Mouse (Mus musculus): ENCODE measurements at regions not wholly inside any gene's neighbourhood (a gene's known extent, or its start where the extent isn't known, plus 50 kb on each side); places are given as distances from the start of the nearest gene placed in this dataset.

DNA sequence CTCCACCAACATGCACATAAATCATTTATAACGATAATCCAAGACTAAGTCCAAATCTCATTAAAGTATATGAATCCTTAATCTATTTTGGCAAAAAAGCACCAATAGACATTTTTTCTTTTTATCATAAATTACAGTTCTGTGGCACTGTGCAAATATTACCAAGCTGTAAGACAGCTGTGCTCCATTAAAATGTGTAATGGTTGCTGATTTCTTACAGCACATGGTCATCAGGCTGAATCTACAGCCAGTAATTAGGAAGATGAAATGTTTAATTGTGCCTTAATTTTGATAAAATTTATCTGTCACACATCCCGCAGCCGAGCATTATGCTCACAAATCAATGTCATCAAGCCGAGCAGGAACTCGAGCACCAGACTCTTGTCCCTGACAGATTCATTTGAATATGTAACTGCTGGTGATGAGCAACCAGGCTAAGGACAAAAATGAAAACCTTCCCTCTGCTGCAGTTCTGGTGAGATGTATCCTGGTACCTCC is 722.0 kb downstream of the Cypt12 start:
- H3K36me3 ChIP-seq (ENCODE audit: control insufficient read depth, insufficient read depth, low read length): no peaks in the 10 kb centered on the region
- WGBS: 55% methylated on average over 5 of the region's 5 CpGs

GRCm38 (mm10) chr3:18671681-18672080 is 723.5 kb downstream of the Cypt12 start:
- Histone ChIP-seq H3K4me3 (replicated peaks; ENCODE audit: low read length) (no peak overlapping the region), H3K4me2 (ENCODE audit: low read depth, low read length) (no peak overlapping the region), H3K9ac (ENCODE audit: low read length) (no peak overlapping the region), H3K9me3 (replicated peaks; ENCODE audit: control insufficient read depth, low read length) (no peaks in the 10 kb centered on the region), H3K27me3 (ENCODE audit: control insufficient read depth, insufficient read depth, low read length) (no peaks in the 10 kb centered on the region), H3K4me1 (ENCODE audit: control insufficient read depth, insufficient read depth, low read length) (no peaks in the 10 kb centered on the region), H3K27ac (ENCODE audit: low read length) (no peak overlapping the region), H3K36me3 (ENCODE audit: control insufficient read depth, insufficient read depth, low read length) (no peaks in the 10 kb centered on the region)
- WGBS: 72% methylated on average over 1 of the region's 1 CpGs
- no peak for ATAC-seq (ENCODE audit: insufficient read depth, low FRiP score)

More for the DNA sequence above, 722.0 kb downstream of the Cypt12 start:
- no peak overlapping the region for H3K4me3 ChIP-seq (replicated peaks; ENCODE audit: low read length)
- H3K27ac ChIP-seq (ENCODE audit: low read length): no peak overlapping the region
- no peaks in the 10 kb centered on the region for H3K27me3 ChIP-seq (ENCODE audit: control insufficient read depth, insufficient read depth, low read length)
- ATAC-seq (ENCODE audit: insufficient read depth, low FRiP score): no peak
- no peak overlapping the region for H3K9ac ChIP-seq (ENCODE audit: low read length)
- no peaks in the 10 kb centered on the region for H3K4me1 ChIP-seq (ENCODE audit: control insufficient read depth, insufficient read depth, low read length)
- no peak overlapping the region for H3K4me2 ChIP-seq (ENCODE audit: low read depth, low read length)
- H3K9me3 ChIP-seq (replicated peaks; ENCODE audit: control insufficient read depth, low read length): no peaks in the 10 kb centered on the region

GRCm38 (mm10) chr3:18683346-18684101 is 735.3 kb downstream of the Cypt12 start:
- 85% methylated on average over 6 of the region's 6 CpGs for WGBS
- Histone ChIP-seq H3K4me1 (ENCODE audit: control insufficient read depth, insufficient read depth, low read length) (no peaks in the 10 kb centered on the region), H3K9ac (ENCODE audit: low read length) (no peak overlapping the region), H3K27me3 (ENCODE audit: control insufficient read depth, insufficient read depth, low read length) (no peaks in the 10 kb centered on the region), H3K4me3 (replicated peaks; ENCODE audit: low read length) (no peak overlapping the region), H3K9me3 (replicated peaks; ENCODE audit: control insufficient read depth, low read length) (no peaks in the 10 kb centered on the region), H3K4me2 (ENCODE audit: low read depth, low read length) (no peak overlapping the region), H3K27ac (ENCODE audit: low read length) (no peak overlapping the region), H3K36me3 (ENCODE audit: control insufficient read depth, insufficient read depth, low read length) (no peaks in the 10 kb centered on the region)
- ATAC-seq (ENCODE audit: insufficient read depth, low FRiP score): no peak

DNA sequence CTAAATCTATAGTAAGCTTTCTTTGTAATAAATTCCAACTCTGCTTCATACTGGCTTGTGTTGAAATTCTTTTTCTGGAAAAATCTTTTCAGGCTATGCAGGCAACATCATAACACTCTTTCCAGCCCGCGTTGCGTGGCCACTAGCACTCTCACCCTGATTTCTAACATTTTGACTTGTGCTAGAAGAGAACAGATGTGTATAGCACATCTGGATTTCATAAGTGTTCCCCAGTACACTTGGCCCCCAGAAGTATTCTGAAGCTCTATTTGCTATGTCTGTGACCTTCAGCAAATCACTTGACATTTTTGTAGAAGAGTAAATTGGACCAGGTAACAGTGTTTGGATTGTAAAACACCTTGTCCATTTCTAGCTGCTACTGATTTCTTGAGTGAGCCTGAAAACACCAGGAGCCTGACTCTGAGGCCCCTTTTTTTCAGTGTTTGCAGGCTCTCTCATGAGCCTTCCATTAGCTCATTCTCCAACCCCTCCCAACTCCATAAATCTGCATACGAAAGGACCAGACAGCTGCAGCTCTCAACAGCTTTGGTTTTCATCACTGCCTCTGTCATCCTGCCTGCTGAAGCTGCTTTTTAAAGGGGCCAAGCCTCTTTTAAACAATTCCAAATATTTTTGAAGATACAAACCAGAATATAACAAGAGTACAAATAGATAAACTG is 747.0 kb downstream of the Cypt12 start:
- 36% methylated on average over 4 of the region's 4 CpGs for WGBS
- Histone ChIP-seq H3K27ac (ENCODE audit: low read length) (no peak overlapping the region), H3K4me3 (replicated peaks; ENCODE audit: low read length) (no peak overlapping the region), H3K27me3 (ENCODE audit: control insufficient read depth, insufficient read depth, low read length) (no peaks in the 10 kb centered on the region), H3K9ac (ENCODE audit: low read length) (no peak overlapping the region), H3K9me3 (replicated peaks; ENCODE audit: control insufficient read depth, low read length) (no peaks in the 10 kb centered on the region), H3K4me2 (ENCODE audit: low read depth, low read length) (no peak overlapping the region), H3K4me1 (ENCODE audit: control insufficient read depth, insufficient read depth, low read length) (no peaks in the 10 kb centered on the region), H3K36me3 (ENCODE audit: control insufficient read depth, insufficient read depth, low read length) (no peaks in the 10 kb centered on the region)
- ATAC-seq (ENCODE audit: insufficient read depth, low FRiP score): no peak

- Histone ChIP-seq H3K27ac (ENCODE audit: low read length) (no peak overlapping the region), H3K9me3 (replicated peaks; ENCODE audit: control insufficient read depth, low read length) (no peaks in the 10 kb centered on the region), H3K36me3 (ENCODE audit: control insufficient read depth, insufficient read depth, low read length) (no peaks in the 10 kb centered on the region), H3K4me2 (ENCODE audit: low read depth, low read length) (no peak overlapping the region), H3K27me3 (ENCODE audit: control insufficient read depth, insufficient read depth, low read length) (no peaks in the 10 kb centered on the region), H3K4me3 (replicated peaks; ENCODE audit: low read length) (no peak overlapping the region), H3K4me1 (ENCODE audit: control insufficient read depth, insufficient read depth, low read length) (no peaks in the 10 kb centered on the region), H3K9ac (ENCODE audit: low read length) (no peak overlapping the region)
- ATAC-seq (ENCODE audit: insufficient read depth, low FRiP score): no peak
- WGBS: 90% methylated on average over 2 of the region's 2 CpGs
Observed at GRCm38 (mm10) chr3:18696981-18697660, 748.9 kb downstream of the Cypt12 start.

DNA sequence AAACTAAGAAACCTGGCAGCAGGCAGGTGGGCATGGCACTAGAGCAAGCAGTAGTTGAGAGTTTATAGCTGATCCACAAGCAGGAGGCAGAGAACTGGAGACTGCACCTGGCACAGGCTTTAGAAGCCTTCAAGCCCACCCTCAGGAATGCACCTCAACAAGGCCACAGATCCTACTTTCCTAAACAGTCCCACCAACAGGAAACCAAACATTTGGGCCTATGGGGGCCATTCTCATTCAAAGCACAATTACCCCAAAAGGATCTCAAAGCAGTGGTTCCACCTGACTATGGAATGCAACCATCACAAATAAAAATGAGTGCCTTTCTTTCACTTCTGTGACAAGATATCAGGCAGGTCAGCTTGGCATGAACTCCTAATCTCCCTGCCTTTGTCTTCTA is 749.9 kb downstream of the Cypt12 start:
- no peak overlapping the region for H3K4me2 ChIP-seq (ENCODE audit: low read depth, low read length)
- H3K27ac ChIP-seq (ENCODE audit: low read length): no peak overlapping the region
- no peak overlapping the region for H3K4me3 ChIP-seq (replicated peaks; ENCODE audit: low read length)
- no peak overlapping the region for H3K9ac ChIP-seq (ENCODE audit: low read length)
- H3K4me1 ChIP-seq (ENCODE audit: control insufficient read depth, insufficient read depth, low read length): no peaks in the 10 kb centered on the region
- no peak for ATAC-seq (ENCODE audit: insufficient read depth, low FRiP score)
- no peaks in the 10 kb centered on the region for H3K36me3 ChIP-seq (ENCODE audit: control insufficient read depth, insufficient read depth, low read length)
- no peaks in the 10 kb centered on the region for H3K9me3 ChIP-seq (replicated peaks; ENCODE audit: control insufficient read depth, low read length)
- H3K27me3 ChIP-seq (ENCODE audit: control insufficient read depth, insufficient read depth, low read length): no peaks in the 10 kb centered on the region

- Histone ChIP-seq H3K27me3 (ENCODE audit: control insufficient read depth, insufficient read depth, low read length) (no peaks in the 10 kb centered on the region), H3K4me3 (replicated peaks; ENCODE audit: low read length) (no peak overlapping the region), H3K27ac (ENCODE audit: low read length) (no peak overlapping the region), H3K4me1 (ENCODE audit: control insufficient read depth, insufficient read depth, low read length) (no peaks in the 10 kb centered on the region), H3K36me3 (ENCODE audit: control insufficient read depth, insufficient read depth, low read length) (no peaks in the 10 kb centered on the region), H3K9ac (ENCODE audit: low read length) (no peak overlapping the region), H3K9me3 (replicated peaks; ENCODE audit: control insufficient read depth, low read length) (no peaks in the 10 kb centered on the region), H3K4me2 (ENCODE audit: low read depth, low read length) (no peak overlapping the region)
- 78% methylated on average over 6 of the region's 6 CpGs for WGBS
- no peak for ATAC-seq (ENCODE audit: insufficient read depth, low FRiP score)
Observed at GRCm38 (mm10) chr3:18705165-18705564, 757.0 kb downstream of the Cypt12 start.

DNA sequence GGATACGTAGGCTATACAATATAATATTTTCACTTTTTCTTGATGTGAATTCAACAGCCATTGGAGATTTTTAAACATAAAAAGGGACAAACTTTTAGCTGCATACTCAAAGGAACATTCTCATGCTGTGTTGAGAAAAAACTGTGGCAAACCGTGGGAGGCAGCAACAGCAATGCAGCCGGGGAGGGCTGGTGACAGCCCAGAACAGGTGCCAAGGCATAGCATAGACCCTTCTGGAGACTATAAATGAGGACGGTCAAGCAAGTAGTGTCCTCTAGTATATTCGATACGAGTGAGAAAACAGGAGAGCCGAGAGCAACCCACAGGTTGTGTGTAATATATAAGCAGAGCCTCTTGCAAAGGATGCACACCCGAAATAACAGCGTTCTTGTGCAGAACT is 757.5 kb downstream of the Cypt12 start:
- Histone ChIP-seq H3K4me1 (ENCODE audit: control insufficient read depth, insufficient read depth, low read length) (no peaks in the 10 kb centered on the region), H3K27ac (ENCODE audit: low read length) (no peak overlapping the region), H3K27me3 (ENCODE audit: control insufficient read depth, insufficient read depth, low read length) (no peaks in the 10 kb centered on the region), H3K9me3 (replicated peaks; ENCODE audit: control insufficient read depth, low read length) (no peaks in the 10 kb centered on the region), H3K9ac (ENCODE audit: low read length) (no peak overlapping the region), H3K36me3 (ENCODE audit: control insufficient read depth, insufficient read depth, low read length) (no peaks in the 10 kb centered on the region), H3K4me2 (ENCODE audit: low read depth, low read length) (no peak overlapping the region), H3K4me3 (replicated peaks; ENCODE audit: low read length) (no peak overlapping the region)
- 78% methylated on average over 9 of the region's 9 CpGs for WGBS
- ATAC-seq (ENCODE audit: insufficient read depth, low FRiP score): no peak

DNA sequence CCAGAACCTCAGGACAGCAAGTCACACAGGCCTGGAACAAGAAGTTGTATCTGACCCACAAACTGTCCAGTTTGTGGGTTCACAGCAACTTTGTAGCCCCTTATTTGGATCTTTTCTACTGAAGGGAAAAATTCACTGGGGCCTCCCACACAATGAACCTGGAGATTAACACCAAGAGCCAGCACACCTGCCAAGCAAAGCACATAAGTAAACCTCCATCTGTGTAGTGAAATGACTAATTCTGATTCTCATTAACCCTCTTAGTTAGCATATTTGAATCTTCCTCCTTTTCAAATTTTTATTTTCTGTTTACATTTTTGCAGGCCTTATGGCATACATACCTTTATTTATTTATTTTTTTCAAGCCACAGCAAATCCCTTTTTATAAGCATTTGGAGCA is 758.1 kb downstream of the Cypt12 start:
- H3K4me3 ChIP-seq (replicated peaks; ENCODE audit: low read length): no peak overlapping the region

More for the DNA sequence above, 758.1 kb downstream of the Cypt12 start:
- Histone ChIP-seq H3K9me3 (replicated peaks; ENCODE audit: control insufficient read depth, low read length) (no peaks in the 10 kb centered on the region), H3K4me1 (ENCODE audit: control insufficient read depth, insufficient read depth, low read length) (no peaks in the 10 kb centered on the region), H3K9ac (ENCODE audit: low read length) (no peak overlapping the region), H3K27me3 (ENCODE audit: control insufficient read depth, insufficient read depth, low read length) (no peaks in the 10 kb centered on the region), H3K27ac (ENCODE audit: low read length) (no peak overlapping the region), H3K36me3 (ENCODE audit: control insufficient read depth, insufficient read depth, low read length) (no peaks in the 10 kb centered on the region), H3K4me2 (ENCODE audit: low read depth, low read length) (no peak overlapping the region)
- ATAC-seq (ENCODE audit: insufficient read depth, low FRiP score): no peak

Measured in stomach, embryonic 16.5 days (tissue).